Mouse (Mus musculus) thymus, postnatal 25 days (tissue): ENCODE measurements around the gene Larp1b.

Experiments
- DNase-seq: peaks from one replicate; pipeline ENCODE4 v3.0.0; 2022

Larp1b gene

DNA sequence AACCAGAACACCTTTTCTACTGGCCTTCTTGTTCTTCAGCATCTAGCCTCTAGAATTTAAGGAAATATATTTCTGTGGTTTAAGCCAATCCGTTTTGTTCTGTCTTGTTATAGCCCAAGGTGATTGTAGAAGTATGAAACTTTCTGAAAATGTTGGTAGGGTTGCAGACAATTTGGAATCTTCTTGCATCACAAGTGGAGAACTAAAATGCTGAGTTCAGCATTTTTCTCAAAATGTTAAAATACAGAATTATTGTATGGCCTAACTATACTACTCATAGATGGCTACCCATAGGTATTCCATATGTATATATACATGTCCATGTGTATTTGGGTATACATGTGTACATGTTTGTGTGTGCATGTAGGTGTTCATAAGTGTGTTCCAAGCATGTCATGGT is 81.1 kb downstream of the Larp1b start:
- no peak for DNase-seq

DNA sequence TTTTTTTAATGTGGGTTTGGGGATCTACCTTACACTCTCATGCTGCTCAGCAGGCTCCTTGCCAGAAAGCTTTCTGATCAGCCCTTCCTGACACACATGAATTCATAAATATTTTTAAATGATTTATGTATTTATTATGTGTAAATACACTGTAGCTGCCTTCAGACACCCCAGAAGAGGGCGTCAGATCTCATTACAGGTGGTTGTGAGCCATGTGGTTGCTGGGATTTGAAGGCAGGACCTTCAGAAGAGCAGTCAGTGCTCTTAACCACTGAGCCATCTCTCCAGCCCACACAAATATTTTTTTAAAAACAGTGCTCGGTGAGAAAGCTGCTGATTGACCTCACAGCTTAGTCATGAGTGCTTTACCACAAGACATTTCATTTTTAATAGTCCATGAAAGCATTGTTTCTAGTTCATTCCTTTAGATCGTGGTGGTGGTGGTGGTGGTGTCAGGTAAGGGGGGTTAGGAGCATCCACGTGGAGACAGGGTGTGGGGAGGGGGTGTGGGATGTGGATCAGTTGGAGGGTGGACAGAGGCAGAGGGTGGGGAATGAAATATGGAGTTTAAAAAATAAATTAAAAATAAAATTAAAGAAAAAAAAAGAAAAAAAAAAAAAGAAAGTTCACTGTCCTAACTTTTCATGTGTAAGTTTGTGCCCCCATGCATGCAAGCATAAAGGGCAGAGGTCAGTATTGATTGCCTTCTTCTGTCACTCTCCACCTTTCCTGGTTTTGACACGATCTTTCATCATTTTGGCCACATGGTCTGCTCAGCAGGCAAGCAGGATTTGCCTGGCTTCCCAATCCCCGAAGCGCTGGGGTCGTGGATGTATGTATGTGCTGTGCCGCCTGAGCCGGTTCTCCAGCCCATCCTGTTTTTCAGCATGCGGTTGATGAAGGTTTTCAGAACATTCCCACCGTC is 81.9 kb downstream of the Larp1b start:
- DNase-seq = no peak

DNA sequence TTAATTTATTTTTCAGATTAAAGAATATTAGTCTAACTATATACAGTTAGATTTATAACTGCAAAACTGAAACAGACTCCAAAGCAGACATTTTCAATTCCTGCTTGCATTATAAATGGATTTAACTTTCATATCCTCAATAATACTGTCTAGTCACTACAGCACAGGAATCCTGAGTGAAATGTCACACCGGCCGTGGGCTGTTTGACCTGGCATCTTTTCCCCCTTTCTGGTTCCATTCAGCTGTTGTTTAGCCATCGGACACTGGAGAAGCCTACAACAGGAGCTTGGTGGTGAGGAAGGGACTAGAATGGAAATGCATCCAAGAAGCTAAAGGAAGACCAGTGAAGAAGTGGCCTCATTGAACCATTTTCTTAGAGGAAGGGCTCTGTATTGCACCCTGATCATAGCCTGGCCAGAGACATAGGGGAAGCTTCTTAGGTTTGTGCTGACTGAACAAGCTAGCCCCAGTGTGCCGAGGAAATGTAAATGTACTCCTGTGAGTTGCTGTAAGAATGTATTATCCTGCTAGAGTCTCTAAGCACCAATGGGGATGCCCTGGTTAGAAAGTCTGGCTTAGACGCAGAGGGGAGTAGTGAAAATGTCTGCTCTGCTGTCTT is 88.8 kb downstream of the Larp1b start:
- no peak for DNase-seq

DNA sequence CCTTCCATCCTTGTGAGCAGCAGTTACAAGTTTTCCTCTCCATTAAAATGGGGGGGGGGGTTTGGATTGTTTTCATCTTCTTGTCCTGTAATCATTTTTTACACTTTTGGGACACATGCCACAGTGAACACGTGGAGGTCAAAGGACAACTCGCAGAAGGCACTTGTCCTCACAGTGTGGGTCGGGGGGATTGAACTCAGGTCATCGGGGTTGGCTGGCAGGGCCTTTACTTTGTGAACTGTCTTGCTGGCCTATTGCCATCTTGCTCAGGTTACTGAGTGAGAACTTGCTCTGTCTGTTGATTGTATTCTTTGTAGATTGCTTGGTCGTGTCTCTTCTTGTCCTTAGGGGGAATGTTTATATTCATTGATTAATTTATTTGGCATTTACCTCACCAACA is 91.6 kb downstream of the Larp1b start:
- no peak for DNase-seq

DNA sequence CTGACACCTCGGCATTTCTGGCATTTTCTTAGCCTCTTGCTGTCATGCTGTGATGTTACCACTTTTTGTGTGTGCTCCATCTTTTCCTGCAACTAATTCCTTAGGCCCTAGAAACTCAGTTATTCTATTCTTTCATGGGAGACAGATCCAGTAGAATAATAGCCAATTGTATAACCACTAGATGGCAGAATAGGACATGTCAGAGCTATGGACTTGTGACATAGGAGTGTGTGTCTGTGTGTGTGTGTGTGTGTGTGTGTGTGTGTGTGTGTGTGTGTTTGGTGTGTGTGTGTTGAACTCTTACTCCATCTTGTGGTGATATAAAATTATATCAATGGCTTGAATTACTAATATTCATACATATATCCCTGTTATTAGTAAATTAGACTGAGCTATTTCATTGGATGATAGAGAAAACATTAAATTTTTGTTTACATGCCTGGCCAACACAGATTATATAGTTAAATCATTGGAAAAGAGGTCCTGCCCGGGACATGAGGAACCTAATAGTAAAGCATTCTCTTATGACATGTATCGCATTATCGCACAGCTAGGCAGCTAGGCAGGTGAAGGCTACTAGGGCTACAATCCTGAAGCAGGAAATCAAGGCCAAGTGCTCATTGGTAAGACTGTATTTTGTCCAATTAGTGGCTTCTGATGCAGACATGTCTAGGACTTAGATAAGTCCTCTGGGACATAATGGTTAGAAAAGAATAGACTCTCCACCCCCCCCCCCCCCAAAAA is 92.7 kb downstream of the Larp1b start:
- DNase-seq = peak; percentile 10

DNA sequence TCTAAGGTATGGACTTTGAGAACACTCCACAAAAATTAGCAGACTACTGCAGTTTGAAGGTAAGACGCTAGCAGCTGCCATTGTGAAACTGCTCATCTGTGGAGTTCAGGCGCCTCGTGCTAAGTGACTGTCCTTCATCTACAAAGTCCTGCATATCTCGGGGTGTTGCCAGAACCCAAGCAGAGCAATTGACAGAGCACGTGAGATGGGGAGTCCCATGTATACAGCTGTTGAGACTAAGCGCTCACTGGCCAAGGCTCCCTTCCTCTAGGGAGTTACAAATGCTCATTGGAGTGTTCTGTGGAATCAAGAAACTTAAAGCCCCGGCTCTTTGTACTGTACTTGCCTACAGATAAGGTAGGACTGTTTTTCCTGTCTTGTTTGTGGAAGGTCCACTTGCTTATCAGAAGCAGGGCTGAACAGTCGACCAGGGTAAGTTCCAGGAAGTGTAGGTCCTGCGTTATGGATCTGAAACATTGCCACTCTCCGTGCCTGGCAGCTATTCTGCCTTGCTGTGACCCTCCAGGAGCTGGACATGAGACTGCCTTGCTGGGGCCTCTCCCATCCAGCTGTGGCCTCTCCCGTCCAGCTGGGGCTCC is 94.2 kb downstream of the Larp1b start:
- DNase-seq = no peak

DNA sequence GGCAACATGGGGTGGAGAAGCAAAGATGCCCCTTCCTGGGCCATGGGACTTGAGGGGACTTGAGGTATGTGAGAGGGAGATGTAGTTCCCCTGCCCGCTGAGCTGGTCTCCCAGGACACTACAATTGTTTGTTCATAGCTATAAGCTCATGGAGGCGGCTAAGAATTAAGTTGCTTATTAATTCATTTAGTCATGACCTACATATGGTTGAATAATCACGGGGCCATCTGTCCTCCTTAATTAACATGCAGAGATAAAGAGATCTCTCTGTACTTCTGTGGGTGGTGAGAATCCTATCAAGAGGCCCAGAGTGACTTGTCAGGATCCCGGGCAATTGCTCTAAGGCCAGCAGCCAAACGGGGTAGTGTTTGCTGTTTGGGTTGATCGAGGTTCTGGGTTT is 98.2 kb downstream of the Larp1b start:
- no peak for DNase-seq

DNA sequence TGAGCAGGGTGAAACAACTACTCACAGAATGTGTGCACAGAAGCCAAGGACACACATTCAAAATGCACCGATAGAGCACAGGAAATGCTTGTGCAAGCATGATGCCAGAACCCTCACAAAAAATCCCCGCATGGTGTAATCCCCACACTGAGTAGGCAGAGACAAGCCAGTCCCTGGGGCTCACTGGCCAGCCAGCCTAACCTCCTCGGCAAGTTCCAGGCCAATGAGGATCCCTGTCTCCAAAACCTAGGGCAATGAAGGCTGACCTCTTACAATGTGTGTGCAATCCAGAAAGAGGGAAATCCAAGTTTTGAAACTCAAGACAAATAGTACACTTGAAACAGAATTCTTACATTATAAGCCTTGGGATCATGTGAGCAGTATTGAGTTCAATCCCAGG is 103.7 kb downstream of the Larp1b start:
- no peak for DNase-seq

DNA sequence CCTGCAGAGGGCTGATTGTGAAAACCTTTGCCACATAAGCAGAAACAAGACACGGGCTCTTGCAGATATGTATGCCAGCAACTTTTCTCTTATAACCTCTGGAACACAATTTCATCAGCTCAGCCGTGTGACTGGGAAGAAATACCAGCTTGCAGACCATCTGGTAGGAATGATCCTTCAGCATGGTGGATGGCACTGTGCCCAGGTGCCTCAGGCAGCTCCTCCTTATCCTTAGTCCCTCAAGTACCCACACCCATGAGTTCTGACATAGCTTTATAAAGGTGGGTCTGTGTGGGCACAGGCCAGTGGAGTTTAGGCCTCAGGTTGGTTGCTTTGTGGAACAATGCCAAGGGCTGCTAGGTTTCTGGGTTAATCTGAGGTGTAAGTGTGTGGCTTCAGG is 108.8 kb downstream of the Larp1b start:
- DNase-seq = no peak

DNA sequence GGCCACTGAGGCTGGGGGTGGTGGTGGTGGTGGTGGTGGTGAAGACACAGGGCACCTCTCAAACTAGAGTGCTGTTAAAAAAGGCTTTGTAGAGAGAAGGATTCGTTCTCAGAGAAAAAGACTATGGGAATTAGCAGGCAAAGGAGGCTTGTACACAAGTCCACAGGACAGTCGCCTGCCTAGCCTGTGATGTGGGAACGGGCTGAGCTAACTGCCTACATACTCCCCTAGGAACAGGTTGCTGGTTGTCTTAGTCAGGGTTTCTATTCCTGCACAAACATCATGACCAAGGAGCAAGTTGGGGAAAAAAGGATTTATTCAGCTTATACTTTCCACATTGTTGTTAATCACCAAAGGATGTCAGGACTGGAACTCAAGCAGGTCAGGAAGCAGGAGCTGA is 109.6 kb downstream of the Larp1b start:
- DNase-seq = no peak

DNA sequence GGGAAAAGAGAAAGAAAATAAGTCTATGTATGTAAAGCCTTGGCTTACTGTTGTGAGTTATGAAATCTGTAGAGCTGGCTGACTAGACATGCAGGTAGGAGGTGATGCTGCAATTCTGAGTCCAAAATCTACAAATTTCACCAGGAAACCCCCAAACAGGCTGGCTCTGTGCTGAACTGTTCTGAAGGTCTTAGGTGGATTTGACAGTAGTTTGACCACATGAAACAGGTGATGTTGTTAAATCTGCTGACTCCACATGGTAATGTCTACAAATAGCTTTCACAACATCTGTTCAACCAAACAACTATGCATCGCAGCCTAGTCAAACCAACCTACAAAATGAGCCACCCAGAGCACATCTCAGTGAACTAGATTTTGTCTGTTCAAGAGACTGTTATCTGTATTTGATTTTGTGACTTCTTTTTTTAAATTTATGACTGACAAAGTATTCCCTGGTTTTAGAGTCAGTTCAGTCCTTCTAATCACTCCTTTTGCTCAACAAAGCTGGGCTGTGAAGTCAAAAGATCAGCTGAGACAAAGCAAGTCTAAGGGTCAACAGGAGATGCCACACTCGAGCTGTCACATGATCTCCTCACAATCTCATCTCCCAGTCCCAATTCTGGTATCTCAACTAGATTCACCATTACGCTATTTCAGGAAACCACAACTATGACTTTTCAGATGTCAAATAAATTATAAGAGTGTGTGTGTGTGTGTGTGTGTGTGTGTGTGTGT is 112.4 kb downstream of the Larp1b start:
- DNase-seq = no peak

DNA sequence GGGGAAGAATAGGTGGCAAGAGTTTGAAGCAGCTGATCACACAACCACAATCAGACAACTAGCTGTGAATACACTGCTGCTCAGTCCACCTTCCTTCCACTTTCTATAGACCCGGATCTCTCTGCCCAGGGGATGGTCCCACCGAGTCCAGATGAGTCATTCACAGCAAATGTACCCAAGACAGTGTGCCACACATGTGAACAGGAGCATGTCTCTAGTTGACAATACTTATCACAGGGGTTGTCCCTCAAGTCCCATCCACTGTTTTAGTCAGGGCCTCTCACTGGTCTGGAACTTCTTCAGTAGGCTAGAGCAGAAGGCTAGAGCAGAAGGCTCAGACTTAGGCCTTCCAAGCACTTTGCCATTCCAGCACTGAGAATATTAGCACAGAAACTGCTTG is 113.1 kb downstream of the Larp1b start:
- no peak for DNase-seq

DNA sequence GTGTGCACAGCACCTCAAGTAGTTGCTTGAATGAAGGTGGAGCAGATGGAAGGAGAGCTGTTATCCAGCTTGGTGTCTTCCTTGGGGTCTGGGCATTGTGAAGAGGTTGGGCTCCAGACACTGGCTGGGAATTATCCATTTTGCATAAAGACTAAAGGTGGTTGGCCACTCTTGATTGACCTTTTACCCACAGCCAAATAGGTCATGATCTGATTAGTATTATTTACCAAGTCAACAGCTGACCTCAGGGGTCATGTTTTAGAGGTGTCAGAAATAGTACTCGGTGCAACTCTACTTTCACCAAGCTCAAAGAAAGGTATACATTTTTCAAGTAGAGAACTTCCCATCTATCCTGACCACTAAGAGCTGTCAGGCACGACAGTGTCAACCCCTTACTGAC is 115.7 kb downstream of the Larp1b start:
- DNase-seq = no peak

DNA sequence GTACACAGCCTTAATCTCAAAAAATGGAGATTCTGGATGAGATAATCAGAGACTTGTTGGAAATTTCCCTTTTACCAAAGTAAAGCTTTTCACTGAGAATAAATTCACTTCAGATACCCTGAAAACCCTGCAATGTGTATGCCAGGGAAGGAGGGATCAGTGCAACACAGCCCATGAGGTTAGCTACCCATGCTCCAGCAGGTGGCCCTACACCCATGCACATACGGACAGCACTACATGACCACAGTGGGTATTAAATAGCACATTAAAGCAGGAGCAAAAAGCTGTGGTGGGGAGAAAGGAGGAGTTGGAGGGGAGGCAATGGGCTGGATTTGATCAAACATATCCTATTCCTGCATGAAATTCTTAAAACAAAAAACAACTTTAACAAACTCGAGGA is 120.9 kb downstream of the Larp1b start:
- DNase-seq = no peak

DNA sequence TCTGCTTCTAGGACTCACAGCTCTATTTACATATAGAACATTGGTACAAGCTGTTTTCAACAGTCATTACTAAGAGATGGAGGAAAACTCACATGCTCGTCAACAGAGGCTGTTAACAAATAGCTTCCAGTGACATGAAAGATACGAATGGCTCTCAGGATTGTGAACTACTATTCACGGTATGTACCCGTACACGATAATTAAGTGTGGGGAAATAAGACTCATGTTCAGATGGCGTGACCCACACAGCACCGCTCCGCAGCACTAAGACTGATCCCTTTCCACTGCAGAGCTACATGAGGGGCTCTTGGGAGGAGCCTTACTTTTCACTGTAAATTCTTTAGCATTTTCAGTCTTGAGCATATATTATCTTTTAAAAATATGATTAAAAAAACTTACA is 125.7 kb downstream of the Larp1b start:
- no peak for DNase-seq

DNA sequence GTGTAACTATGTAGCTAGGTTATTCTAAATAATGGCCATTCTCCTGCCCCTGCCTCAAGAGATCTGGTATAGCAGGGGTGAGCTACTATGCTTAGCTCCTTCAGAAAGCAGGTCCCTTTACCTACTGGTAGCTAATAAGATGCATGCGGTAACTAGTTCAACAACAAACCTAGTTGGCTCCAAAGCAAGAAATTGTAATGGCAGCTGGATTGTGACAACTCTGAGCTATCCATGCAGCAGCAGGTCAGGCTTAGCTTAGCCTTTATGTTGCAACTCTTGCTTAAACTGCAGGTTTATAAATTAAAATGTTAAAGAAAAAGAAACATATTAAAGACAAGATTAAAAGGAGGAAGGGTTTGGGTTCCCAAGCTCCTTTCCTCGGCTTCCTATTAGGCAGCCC is 129.0 kb downstream of the Larp1b start:
- DNase-seq = no peak

DNA sequence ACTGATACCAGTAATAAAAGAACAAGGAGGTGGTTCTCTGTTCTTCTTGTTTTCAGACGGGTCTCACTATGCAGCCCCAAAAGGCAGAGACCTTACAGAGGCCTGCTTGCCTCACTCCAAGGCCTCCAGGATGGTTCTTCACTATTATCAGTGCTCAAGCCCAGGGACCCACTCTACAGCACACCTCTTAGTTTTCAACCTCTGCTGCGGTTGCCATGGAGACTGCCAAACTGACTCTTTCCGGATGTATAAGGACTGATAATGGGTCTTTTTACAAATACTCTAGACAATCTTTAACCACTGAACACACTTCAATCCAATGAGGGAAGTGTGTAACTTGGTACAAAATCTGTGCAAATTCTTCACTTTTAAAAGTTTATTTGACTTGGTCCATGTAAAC is 131.1 kb downstream of the Larp1b start:
- no peak for DNase-seq

DNA sequence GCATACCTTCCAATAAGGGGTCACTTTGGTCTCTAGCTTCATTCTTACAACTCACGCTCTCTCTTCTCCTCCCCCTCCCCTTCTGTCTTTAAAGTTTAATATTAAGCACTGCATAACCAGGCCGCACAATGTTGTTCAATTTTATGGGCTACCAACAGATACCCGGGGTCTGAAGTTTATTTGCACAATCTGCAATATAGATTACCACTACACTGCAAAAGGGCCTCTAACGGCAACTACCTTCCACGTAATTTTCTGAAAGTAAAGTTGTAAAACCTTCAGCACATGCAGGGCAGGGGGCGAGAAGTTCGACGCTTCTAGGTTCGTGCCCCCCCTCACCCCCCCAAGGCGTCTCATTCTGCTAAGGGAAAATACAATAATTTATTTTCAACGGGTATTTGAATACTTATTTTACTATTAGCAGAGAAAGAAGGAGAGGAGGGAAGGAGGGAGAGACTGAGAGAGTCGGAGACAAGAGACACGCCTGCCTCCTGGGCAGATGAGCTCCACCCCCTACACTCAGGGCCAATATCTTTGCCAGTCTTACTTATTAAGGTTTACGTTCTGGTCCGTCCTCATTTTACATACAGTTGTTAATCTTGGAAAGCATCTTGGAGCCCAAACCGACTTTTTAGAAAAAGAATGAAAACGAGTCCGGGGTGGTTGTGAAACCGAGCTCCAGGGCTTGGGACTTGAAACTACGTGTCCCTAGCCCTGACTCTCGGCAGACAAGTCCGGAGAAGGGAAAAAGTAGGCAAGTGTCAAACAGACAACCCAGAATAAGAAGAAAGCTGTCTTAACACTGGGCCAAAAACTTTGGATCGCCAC is 132.1 kb downstream of the Larp1b start:
- peak; percentile 8 for DNase-seq

DNA sequence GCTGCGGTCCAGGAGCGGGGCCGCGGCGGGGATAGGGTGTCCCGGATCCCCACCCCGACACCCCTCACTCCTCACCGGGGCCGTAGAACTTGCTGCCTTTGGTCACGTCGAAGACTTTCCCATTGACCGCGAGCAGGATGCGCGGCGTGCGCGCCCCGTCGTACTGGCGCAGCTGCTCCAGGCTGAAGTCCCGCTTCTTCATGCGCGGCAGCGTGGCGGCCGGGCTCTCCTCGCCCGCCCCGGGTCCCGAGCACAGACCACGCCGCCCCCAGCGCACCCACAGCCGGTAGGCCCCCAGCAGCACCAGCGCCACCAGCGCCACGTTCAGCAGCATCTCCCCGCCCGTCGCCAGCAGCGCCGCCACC is 132.9 kb downstream of the Larp1b start:
- no peak for DNase-seq

DNA sequence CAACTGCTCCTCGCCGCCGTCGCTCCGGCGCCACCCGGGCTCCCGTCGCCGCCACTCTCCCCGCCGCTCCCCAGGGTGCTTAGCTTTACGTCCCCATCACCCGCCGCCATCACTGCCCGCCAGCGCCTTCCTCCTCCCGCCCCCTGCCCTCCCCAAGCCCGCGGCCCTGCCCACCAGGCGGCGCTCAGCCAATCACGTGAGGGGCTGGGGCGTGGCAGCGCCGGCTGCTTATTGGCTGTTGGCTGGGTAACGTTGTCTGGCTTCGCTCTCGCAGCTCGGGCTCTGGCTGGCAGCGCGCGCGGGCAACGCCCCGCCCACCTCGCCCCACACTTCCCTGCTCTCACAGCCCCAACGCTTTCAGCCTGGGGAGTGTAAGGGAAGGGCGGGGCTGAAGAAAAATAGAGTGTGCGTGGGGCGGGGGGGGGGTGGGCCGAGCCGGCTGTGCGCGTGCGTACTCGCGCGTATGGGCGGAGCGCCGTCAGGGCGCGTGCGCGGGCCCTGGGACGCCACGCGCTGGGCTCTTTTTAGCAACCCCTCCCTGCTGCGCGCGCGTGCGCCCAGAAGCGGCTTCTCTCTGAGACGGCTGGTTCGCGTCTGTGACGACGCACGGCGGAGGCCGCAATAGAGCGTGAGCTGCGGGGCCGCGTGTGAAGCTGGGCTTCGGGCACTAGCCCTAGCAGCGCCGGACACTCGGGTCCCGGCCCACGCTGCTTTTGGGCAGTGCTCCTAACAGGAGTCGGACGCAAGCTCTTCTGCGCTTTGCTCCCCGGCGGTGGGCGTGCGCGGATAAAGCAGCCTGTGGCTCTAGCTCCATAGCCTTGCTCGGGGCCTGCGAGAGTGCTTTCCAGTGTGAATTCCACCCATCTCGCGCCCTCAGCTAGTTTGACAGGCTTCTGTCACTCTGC is 133.5 kb downstream of the Larp1b start, which contains the start of gene Pgrmc2:
Gene Pgrmc2, minus strand, starts transcription at position 162 of the 905 bp plus-strand sequence.
- peak; percentile 98 for DNase-seq

DNA sequence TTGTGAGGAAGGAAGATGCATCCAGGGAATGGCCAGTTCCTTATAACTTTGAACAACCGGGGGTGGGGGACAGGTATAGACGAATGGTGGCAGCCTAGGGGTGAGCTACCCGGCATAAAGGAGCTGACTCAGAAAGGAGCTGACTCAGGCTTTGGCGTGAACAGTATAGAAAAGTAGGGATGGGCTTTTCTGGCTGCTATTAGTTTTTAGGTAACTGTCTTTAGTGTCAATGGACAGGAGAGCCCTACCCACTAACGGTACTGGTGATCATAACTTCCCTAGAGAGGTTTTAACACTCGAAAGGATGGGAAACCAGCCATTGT is 134.1 kb downstream of the Larp1b start:
- DNase-seq = no peak
